Mouse (Mus musculus) left cerebral cortex, postnatal 36 days (tissue): Measurements from ENCODE around the gene Aldh1l1. TPM values are rescaled to one million over a fixed set of nuclear protein-coding genes. Genes with fewer than 3 reads are reported as not detected.
A peak's percentile ranks its signal among the peaks of the same experiment; 100 is the strongest.

Source experiments
- DNase-seq, 2 experiments: peaks; one replicate each; pipeline ENCODE4 v3.0.0; 2021 to 2022; ENCODE audit warnings: low spot score in 2 of 2, mixed read lengths in 1 of 2
- intact Hi-C: fragments of 180-260 bp; cut with DNase I; formaldehyde crosslinking; loops from one replicate; pipeline ENCODE4 v1.15.1; 2025
- total RNA-seq, 2 experiments: library from RNA; stranded (reverse); gene quantifications; 2 replicates each; pipeline ENCODE4 v1.2.3; 2021

Gene Aldh1l1
- total RNA-seq, 2 experiments from 2014 or later = 56.0 to 67.0 TPM

GRCm38 (mm10) chr6:90565357-90566215, 79.4 kb downstream of the Aldh1l1 start:
- intact Hi-C loops = no loop called here
- DNase-seq = no peak

- intact Hi-C loops = no loop called here
Observed at GRCm38 (mm10) chr6:90567486-90567885, 81.3 kb downstream of the Aldh1l1 start.

DNA sequence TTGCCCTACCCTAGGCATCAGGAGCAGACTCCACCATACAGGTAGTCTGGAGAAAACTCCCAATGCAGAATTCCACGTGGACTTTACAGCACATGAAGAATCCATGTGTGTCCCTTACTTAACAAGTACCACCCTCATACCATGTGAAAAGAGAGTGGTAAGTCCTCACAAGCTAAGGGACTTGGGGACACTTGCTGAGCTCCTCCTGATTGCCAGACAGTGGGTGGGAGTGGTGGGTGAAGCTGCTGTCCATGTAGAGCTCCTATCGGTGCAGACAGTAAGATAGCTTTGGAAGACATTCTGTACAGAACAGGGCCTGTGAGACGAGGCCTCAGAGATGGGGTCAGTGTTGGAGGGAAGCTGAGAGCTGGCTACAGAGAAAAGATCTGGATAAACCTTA, 81.7 kb downstream of the Aldh1l1 start:
- peak; percentile 18 to 46 for DNase-seq
- intact Hi-C loops = no loop called here

More at GRCm38 (mm10) chr6:90567486-90567885, 81.3 kb downstream of the Aldh1l1 start:
- DNase-seq = peak in 1 of 2 experiments; percentile 37

DNA sequence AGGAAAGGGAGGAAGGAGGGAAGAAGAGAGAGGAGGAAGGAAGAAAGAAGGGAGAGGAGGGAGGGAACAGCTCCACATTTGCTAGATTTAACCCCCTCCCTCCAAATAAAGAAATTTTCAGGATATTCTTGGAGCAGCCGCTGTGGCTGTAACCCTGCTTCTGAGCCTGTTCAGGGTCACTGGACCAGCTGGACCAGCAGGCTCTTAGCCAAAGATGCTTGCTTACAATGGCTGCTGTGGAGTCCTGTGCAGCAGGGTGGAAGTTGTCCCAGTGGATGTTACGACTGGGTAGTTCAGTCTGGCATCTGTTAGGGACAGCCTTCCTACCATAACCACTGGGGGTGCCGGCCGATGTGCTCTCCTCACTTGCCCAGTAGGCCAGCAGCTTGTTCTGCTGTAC, 82.5 kb downstream of the Aldh1l1 start:
- intact Hi-C loops = no loop called here
- no peak for DNase-seq

- intact Hi-C loops = no loop called here
- no peak for DNase-seq
Observed at GRCm38 (mm10) chr6:90569736-90570383, 83.6 kb downstream of the Aldh1l1 start.

GRCm38 (mm10) chr6:90570392-90570791, 84.2 kb downstream of the Aldh1l1 start:
- DNase-seq = no peak
- intact Hi-C loops = no loop called here

DNA sequence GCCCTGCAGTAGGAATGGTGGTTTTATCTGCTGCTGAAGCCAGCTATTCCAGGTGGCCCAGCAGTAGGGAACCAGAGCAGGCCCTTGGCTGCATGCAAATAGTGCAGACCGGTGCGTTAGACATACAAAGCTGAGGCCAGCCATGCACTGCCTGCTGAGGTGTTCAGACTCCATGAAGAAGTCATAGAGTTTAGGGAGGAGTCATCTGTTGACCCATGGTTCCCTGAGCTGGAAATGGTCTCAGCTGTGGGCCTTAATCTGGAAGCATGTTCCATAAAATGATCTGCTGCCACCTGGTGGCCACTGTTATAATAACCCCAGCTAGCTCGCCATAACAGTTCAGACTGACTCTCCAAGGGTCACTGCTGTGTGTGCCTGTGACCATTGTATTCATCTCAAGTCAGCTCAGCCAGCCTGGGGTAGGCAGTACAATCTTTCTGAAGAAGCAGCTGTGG, 89.1 kb downstream of the Aldh1l1 start:
- intact Hi-C loops = loop anchor here (2.0 to 5.0 kb wide), 2 partner anchors 36 to 138 kb away; no protein-coding TSS in a partner anchor
- peak; percentile 52 to 77 for DNase-seq

GRCm38 (mm10) chr6:90578174-90578573, 91.9 kb downstream of the Aldh1l1 start:
- DNase-seq = no peak
- intact Hi-C loops = loop anchor here (5.0 kb wide), 1 partner anchor 141 kb away; no protein-coding TSS in a partner anchor

GRCm38 (mm10) chr6:90582331-90582730, 96.1 kb downstream of the Aldh1l1 start:
- intact Hi-C loops = no loop called here
- DNase-seq = no peak

DNA sequence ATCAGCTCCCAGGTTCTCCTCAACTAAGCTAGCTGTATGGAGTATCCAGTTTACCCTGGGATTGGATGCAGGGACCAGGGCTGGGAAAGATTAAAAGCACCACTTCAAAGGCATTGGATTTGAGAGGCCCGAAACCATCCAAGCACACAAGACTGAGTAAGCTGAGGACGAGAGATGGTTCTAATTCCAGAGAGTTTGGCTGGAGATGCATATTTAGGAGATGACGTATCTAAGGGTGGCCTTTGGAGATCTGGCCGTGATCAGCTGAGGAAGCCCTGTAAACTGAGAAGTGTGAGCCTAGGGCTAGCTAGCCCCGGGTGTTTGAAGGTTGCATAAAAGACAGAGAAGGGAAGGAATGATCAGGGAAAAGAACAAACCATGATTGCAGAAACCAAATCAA, 101.9 kb downstream of the Aldh1l1 start:
- no peak for DNase-seq
- intact Hi-C loops = no loop called here

- peak in 1 of 2 experiments; percentile 36 for DNase-seq
- intact Hi-C loops = no loop called here
Observed at GRCm38 (mm10) chr6:90590707-90591106, 104.5 kb downstream of the Aldh1l1 start.

DNA sequence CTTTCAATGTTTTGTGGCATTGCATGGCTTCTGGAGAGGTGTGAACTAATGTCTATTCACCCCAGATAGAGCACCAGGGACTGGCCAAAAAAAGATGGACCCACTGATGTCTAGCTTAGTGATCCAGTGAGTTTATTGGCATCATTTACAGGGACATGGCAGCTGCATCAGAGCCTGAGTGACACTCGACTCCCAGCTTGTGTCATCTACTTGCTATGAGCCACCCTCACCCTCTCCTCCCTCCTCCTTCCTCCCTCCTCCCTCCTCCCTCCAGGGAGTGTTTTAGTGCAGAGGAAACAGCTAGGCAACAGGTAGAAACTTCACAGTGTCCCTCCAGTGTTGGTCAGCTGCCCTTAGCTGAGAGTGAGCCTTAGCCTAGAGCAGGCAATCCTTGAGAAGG, 108.7 kb downstream of the Aldh1l1 start:
- no peak for DNase-seq
- intact Hi-C loops = no loop called here

DNA sequence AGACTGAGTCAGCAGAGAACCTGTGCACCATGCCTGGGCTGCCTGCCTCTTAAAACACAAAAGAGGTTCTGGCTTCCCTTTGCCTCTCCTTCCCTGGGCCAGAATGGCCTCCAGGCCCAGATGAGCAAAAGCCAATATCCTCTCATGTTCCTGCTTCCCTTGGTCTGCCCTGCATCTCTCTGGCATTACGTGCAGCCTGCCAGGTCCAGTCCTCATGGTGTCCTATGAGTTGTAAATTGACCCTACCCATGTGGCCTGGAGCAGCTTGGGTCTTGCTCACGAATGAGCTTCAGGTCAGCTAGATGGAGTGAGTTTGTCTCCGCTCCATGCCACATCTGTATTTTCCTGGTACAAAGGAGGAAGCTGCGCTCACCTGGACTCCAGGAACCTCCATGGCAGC, 110.8 kb downstream of the Aldh1l1 start:
- intact Hi-C loops = no loop called here
- no peak for DNase-seq

- intact Hi-C loops = no loop called here
- DNase-seq = no peak
Observed at GRCm38 (mm10) chr6:90597592-90597991, 111.4 kb downstream of the Aldh1l1 start.

- DNase-seq = no peak
- intact Hi-C loops = no loop called here
Observed at GRCm38 (mm10) chr6:90598197-90598596, 112.0 kb downstream of the Aldh1l1 start.

DNA sequence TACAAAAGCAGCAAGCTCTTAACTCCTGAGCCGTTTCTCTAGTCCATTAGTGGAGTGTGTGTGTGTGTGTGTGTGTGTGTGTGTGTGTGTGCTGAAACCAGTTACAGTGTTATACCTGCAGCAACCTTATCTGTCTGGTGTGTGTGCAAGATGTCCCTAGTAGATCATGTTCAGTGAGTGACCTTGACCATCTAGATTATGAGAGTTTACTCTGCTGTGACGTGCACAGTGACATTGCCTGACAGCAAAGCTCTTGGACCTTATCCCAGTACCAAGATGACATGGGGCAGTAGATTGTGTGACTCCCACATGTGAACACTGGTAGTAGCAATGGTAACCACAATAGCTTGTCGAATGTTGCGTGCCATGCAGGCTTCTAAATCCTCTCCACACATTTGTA, 114.1 kb downstream of the Aldh1l1 start:
- intact Hi-C loops = no loop called here
- no peak for DNase-seq

- DNase-seq = no peak
- intact Hi-C loops = no loop called here
Observed at GRCm38 (mm10) chr6:90601736-90602135, 115.5 kb downstream of the Aldh1l1 start.

DNA sequence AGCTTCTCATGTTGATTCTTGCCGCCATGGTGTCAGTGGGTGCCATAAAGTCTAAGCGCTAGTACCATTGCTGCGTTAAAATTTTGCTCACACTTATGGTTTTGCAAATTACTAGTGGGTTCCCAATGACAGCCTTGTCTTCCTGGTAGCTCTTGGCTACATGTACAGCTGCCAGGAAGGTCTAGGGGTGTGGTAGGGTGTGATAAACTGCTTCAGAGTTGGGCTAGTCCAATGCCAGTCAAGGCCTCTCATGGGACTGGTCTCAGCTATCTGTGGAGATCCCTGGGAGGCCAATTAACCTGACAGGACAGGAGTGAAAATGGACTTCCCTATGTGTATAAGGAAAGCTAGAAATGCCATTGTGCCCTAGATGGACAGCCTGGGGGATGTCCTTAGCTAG, 116.1 kb downstream of the Aldh1l1 start:
- no peak for DNase-seq
- intact Hi-C loops = no loop called here

DNA sequence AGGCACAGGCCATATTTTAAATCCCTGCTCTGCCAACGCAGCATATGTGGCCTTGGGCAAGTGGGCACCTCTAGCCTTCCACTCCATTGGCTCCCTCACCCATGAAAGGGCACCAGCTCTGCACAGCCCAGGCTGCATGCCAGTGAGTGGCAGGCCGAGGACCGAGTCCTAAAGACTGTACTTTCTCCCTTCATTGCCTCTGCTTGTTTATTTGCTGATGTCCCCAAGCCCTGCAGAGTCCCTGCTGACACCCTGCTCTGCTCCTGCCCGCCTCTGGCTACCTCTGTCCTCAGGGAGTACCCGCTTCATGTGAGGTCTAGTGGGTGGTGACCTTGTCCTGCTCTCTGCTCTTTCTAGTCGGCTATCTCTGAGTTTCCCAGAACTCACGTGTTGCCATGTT, 116.9 kb downstream of the Aldh1l1 start:
- intact Hi-C loops = no loop called here
- DNase-seq = no peak

DNA sequence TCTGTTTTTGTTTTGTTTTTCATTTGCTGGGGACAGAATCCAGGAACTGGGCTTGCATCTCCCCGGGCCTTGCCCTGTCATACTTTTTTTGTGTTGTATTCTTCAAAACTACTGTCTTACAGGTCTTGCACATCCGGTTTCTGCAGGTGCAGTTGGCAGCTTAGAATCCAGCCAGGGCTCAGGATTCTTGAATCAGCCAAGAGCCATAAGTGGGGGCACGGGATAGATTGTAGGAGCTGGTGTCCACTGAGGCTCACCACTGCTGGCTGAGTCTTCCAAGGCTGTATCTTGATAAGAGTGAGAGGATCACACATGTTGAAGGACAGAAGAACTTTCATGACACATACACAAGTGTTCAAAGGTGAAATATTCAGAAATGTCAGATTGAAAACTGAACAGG, 117.9 kb downstream of the Aldh1l1 start:
- DNase-seq = no peak
- intact Hi-C loops = no loop called here
